Mouse (Mus musculus): ENCODE measurements around the gene Fen1. TPM values are rescaled to one million over a fixed set of nuclear protein-coding genes. Genes with fewer than 3 reads are reported as not detected.

Fen1 gene
- polyA plus RNA-seq, 1 experiment from 2014 or later, result 120 TPM

DNA sequence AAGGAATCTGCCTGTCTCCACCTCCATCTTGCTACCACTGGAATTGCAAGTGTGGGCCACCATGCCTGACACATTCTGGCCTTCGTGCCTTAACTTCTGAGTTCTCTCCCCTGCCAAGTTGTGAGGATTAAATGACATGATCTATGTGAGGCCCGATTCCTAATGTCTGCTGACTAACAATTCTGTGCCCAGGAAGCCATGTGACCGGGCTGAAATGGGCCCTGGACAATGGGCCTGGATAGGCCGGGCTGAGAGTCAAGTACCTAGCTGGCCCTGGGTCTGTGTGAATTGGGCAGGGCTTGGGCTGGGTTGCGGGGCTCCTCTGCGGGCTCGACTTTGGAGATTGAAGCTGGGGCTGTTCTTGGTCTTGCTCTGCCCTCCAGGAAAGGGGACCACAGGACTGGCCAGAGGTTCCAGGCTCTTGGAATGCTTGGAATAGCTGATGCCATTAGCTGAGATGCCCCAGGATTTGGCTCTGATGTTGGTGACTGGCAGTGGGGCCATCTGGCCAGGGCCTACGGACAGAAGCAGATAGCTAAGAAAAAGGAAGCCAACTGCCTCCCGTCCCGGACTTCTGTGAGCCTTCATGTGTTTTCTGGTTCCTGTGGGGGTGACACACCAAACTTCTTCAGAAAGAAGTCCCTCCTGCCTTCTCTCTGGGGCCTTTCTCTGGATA, 10.0 kb upstream of the Fen1 start:
- Histone ChIP-seq H3K27ac (no peak overlapping the region), H3K36me3 (peaks cover 41% of the 10 kb centered on the region), H3K4me2 (no peak overlapping the region), H3K9me3 (no peaks in the 10 kb centered on the region), H3K27me3 (no peaks in the 10 kb centered on the region), H3K4me3 (no peak overlapping the region), H3K9ac (no peak overlapping the region), H3K4me1 (no peaks in the 10 kb centered on the region)
- ATAC-seq (ENCODE audit: borderline replicate concordance, extremely low read depth, low FRiP score, low TSS enrichment), result no peak
- WGBS, result 83% methylated on average over 10 of the region's 10 CpGs

GRCm38 (mm10) chr19:10210885-10211284, 6.9 kb upstream of the Fen1 start:
- Histone ChIP-seq H3K27ac (no peak overlapping the region), H3K4me1 (no peaks in the 10 kb centered on the region), H3K27me3 (no peaks in the 10 kb centered on the region), H3K9ac (no peak overlapping the region), H3K9me3 (no peaks in the 10 kb centered on the region), H3K4me2 (no peak overlapping the region), H3K36me3 (peaks cover 62% of the 10 kb centered on the region), H3K4me3 (no peak overlapping the region)
- 73% methylated on average over 4 of the region's 4 CpGs for WGBS
- no peak for ATAC-seq (ENCODE audit: borderline replicate concordance, extremely low read depth, low FRiP score, low TSS enrichment)

DNA sequence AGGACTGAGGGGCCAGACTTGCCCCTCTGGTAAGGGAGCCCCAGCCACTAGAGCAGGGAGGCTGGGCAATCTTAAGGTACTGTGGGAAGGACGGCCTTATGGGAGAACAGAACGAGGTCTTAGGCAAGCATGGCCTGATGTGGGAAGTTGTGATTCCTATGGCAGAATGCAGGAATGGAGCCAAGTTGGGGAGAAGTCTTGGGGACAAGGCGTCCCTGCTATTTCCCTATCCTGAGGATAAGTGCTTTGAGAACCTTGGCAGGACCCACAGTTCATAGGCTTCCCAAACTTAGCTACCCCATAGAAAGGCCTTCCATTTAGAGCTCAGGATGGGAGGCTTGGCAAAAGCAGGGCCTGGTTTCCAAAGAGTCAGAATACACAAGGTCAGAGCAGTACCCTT, 4.9 kb upstream of the Fen1 start:
- no peak for ATAC-seq (ENCODE audit: borderline replicate concordance, extremely low read depth, low FRiP score, low TSS enrichment)

DNA sequence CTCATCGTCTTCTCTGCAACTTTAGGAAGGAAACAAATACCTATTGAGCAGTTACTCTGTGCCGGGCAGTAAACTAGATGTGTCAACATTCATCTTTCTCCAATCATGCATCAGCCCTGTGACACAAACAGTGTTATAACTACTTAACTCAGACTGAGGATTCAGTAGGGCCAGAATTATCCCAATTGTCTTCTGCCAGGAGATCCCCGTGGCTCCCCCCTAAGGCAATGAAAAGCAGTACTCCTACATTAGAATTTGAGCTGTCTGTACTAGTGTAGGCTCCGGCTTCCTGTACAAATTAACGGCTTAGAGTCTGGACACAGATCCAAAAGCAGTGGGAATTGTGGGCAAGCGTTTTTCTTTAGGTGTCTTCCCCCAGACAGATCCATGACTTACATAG, 1.1 kb upstream of the Fen1 start:
- Histone ChIP-seq H3K4me1 (peaks cover 17% of the 10 kb centered on the region), H3K4me3 (peak overlapping the region; percentile 79), H3K9me3 (no peaks in the 10 kb centered on the region), H3K4me2 (peak overlapping the region; percentile 79), H3K9ac (no peak overlapping the region), H3K36me3 (peaks cover 48% of the 10 kb centered on the region), H3K27ac (0 out of 2 replicates have a peak overlapping the region, but pooled peaks have one; percentile 11), H3K27me3 (no peaks in the 10 kb centered on the region)
- WGBS, result 63% methylated on average over 6 of the region's 6 CpGs
- ATAC-seq (ENCODE audit: borderline replicate concordance, extremely low read depth, low FRiP score, low TSS enrichment), result no peak

More for the DNA sequence above, 4.9 kb upstream of the Fen1 start:
- no peak overlapping the region for H3K4me3 ChIP-seq
- no peaks in the 10 kb centered on the region for H3K9me3 ChIP-seq
- no peak overlapping the region for H3K4me2 ChIP-seq
- no peak overlapping the region for H3K27ac ChIP-seq
- H3K27me3 ChIP-seq, result no peaks in the 10 kb centered on the region
- 73% methylated on average over 3 of the region's 3 CpGs for WGBS
- H3K9ac ChIP-seq, result no peak overlapping the region
- peaks cover 59% of the 10 kb centered on the region for H3K36me3 ChIP-seq
- H3K4me1 ChIP-seq, result peaks cover 9% of the 10 kb centered on the region

DNA sequence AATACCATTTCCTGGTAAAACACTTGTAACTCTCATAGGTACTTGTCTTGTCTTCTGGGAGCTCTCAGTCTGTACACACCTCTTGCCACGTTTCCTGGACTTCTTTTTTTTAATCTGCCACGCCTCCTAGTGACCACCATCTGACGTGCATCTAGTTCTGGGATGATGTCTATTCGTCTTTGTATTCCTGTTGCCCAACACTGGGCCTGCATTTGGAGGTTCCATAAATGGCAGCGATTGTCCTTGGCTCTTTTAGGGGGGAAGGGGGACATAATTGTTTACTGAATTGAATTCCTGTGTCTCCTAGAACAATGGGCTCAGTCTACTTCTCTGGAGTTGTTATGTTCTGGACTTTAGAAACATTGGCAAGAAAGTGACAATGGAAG, 640 bp upstream of the Fen1 start:
- H3K36me3 ChIP-seq, result peaks cover 48% of the 10 kb centered on the region

DNA sequence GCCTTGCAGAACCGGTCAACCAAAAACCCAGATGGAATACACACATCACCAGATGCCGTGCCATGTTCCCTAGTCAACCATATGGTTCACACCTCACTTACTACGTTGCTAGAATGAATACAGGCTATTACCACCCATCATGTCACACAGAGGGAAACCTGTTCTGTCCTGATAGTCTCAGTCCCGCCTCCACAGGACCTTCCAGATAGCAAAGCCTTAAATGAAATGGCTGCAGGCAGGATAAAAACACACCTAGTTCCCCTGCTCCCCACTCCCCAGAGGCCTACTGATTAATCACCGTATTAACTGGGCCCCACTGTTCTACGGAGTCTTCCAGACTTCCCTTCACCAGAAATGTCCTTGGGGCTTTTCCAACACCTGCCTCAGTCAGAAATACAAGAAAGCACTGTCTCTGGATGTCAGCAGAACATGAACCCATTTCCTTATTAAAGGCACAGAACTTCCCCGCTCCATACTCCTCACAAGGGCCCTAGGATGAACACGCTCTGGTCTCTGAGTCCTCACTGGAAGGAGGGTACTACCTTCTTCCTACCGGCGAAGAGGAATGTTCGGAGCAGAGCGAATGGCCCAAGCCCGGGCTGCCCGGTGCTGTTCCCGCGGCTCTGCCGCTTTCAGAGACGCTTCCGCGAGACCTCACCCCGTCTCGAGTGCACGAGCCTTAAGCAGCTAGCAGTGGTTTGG, 672 bp downstream of the Fen1 start:
- H3K36me3 ChIP-seq, result peaks cover 46% of the 10 kb centered on the region

More for the DNA sequence above, 640 bp upstream of the Fen1 start:
- Histone ChIP-seq H3K4me1 (peaks cover 17% of the 10 kb centered on the region), H3K9me3 (no peaks in the 10 kb centered on the region), H3K27me3 (no peaks in the 10 kb centered on the region), H3K4me2 (peak overlapping the region; percentile 79), H3K4me3 (peak overlapping the region; percentile 79), H3K27ac (peak overlapping the region; percentile 77), H3K9ac (peak overlapping the region; percentile 86)
- 1% methylated on average over 5 of the region's 5 CpGs for WGBS
- ATAC-seq (ENCODE audit: borderline replicate concordance, extremely low read depth, low FRiP score, low TSS enrichment), result peak; percentile 41; the same call in 1 of the 2 replicates

GRCm38 (mm10) chr19:10198723-10199122, 5.2 kb downstream of the Fen1 start:
- no peak for ATAC-seq (ENCODE audit: borderline replicate concordance, extremely low read depth, low FRiP score, low TSS enrichment)
- H3K9ac ChIP-seq, result no peak overlapping the region
- peaks cover 62% of the 10 kb centered on the region for H3K36me3 ChIP-seq
- H3K27me3 ChIP-seq, result no peaks in the 10 kb centered on the region
- no peak overlapping the region for H3K27ac ChIP-seq
- H3K9me3 ChIP-seq, result no peaks in the 10 kb centered on the region
- H3K4me2 ChIP-seq, result no peak overlapping the region
- H3K4me1 ChIP-seq, result peaks cover 8% of the 10 kb centered on the region
- 25% methylated on average over 3 of the region's 3 CpGs for WGBS
- no peak overlapping the region for H3K4me3 ChIP-seq

More for the DNA sequence above, 672 bp downstream of the Fen1 start:
- Histone ChIP-seq H3K27me3 (no peaks in the 10 kb centered on the region), H3K4me1 (peaks cover 17% of the 10 kb centered on the region), H3K4me3 (peak overlapping the region; percentile 79), H3K27ac (peak overlapping the region; percentile 77), H3K4me2 (peak overlapping the region; percentile 79), H3K9me3 (no peaks in the 10 kb centered on the region), H3K9ac (peak overlapping the region; percentile 86)
- WGBS, result 2% methylated on average over 23 of the region's 23 CpGs
- ATAC-seq (ENCODE audit: borderline replicate concordance, extremely low read depth, low FRiP score, low TSS enrichment), result no peak; the same call in 1 of the 2 replicates

- ATAC-seq (ENCODE audit: borderline replicate concordance, extremely low read depth, low FRiP score, low TSS enrichment), result no peak
- Histone ChIP-seq H3K27ac (no peak overlapping the region), H3K27me3 (no peaks in the 10 kb centered on the region), H3K4me3 (no peak overlapping the region), H3K9ac (no peak overlapping the region), H3K4me2 (no peak overlapping the region), H3K36me3 (peaks cover 66% of the 10 kb centered on the region), H3K9me3 (no peaks in the 10 kb centered on the region), H3K4me1 (peaks cover 8% of the 10 kb centered on the region)
- WGBS, result 75% methylated on average over 2 of the region's 2 CpGs
These were observed 5.7 kb downstream of the Fen1 start for GRCm38 (mm10) chr19:10198286-10198685.

- ATAC-seq (ENCODE audit: borderline replicate concordance, extremely low read depth, low FRiP score, low TSS enrichment), result no peak
- WGBS, result 83% methylated on average over 4 of the region's 4 CpGs
- H3K4me3 ChIP-seq, result no peak overlapping the region
- H3K4me2 ChIP-seq, result no peak overlapping the region
- peaks cover 77% of the 10 kb centered on the region for H3K36me3 ChIP-seq
- no peaks in the 10 kb centered on the region for H3K27me3 ChIP-seq
- H3K27ac ChIP-seq, result no peak overlapping the region
- no peak overlapping the region for H3K9ac ChIP-seq
- no peaks in the 10 kb centered on the region for H3K9me3 ChIP-seq
- H3K4me1 ChIP-seq, result no peaks in the 10 kb centered on the region
These were observed 6.8 kb downstream of the Fen1 start for GRCm38 (mm10) chr19:10197130-10197529.

- H3K27me3 ChIP-seq, result no peaks in the 10 kb centered on the region
- H3K9ac ChIP-seq, result no peak overlapping the region
- H3K9me3 ChIP-seq, result no peaks in the 10 kb centered on the region
- no peak for ATAC-seq (ENCODE audit: borderline replicate concordance, extremely low read depth, low FRiP score, low TSS enrichment)
- H3K4me2 ChIP-seq, result no peak overlapping the region
- no peak overlapping the region for H3K4me3 ChIP-seq
- no peak overlapping the region for H3K27ac ChIP-seq
- WGBS, result 73% methylated on average over 5 of the region's 5 CpGs
- H3K4me1 ChIP-seq, result no peaks in the 10 kb centered on the region
- peaks cover 79% of the 10 kb centered on the region for H3K36me3 ChIP-seq
These were observed 8.7 kb downstream of the Fen1 start for GRCm38 (mm10) chr19:10195252-10195651.

GRCm38 (mm10) chr19:10194337-10194736, 9.6 kb downstream of the Fen1 start:
- no peak overlapping the region for H3K4me2 ChIP-seq
- 80% methylated on average over 11 of the region's 11 CpGs for WGBS
- H3K9ac ChIP-seq, result no peak overlapping the region
- no peak overlapping the region for H3K27ac ChIP-seq
- peaks cover 79% of the 10 kb centered on the region for H3K36me3 ChIP-seq
- no peak overlapping the region for H3K4me3 ChIP-seq
- ATAC-seq (ENCODE audit: borderline replicate concordance, extremely low read depth, low FRiP score, low TSS enrichment), result no peak
- no peaks in the 10 kb centered on the region for H3K4me1 ChIP-seq
- no peaks in the 10 kb centered on the region for H3K9me3 ChIP-seq
- no peaks in the 10 kb centered on the region for H3K27me3 ChIP-seq

DNA sequence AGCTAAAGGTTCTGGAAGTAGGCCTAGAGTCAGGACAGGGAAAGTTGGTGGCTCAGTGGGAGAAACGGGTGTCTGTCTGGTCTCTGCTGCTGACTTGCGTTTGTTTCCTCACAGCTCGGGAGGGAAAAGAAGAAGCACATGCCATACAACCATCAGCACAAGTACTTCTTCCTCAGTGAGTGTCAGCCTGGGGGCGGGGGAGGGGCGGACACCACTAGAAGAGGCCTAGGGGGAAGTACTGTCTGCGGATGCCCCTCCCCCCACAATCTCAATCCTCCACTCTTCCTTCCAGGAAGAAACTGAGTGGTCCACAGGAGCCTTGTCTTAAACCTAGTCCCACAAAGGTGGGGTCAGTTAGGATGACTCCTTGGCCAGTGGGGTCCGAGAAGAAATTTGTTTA, 12.6 kb downstream of the Fen1 start:
- H3K36me3 ChIP-seq, result peaks cover 95% of the 10 kb centered on the region
- no peak overlapping the region for H3K27ac ChIP-seq
- ATAC-seq (ENCODE audit: borderline replicate concordance, extremely low read depth, low FRiP score, low TSS enrichment), result no peak
- H3K27me3 ChIP-seq, result no peaks in the 10 kb centered on the region
- no peaks in the 10 kb centered on the region for H3K4me1 ChIP-seq
- H3K4me2 ChIP-seq, result no peak overlapping the region
- H3K9me3 ChIP-seq, result no peaks in the 10 kb centered on the region
- no peak overlapping the region for H3K4me3 ChIP-seq
- H3K9ac ChIP-seq, result no peak overlapping the region
- 54% methylated on average over 7 of the region's 7 CpGs for WGBS

Measured in lung, embryonic 15.5 days (tissue).